Mouse (Mus musculus) limb, embryonic 11.5 days (tissue): ENCODE measurements around the gene Esyt2. TPM values are rescaled to one million over a fixed set of nuclear protein-coding genes. Genes with fewer than 3 reads are reported as not detected.

Source experiments
- microRNA-seq: library from miRNA; unstranded; fragments of <30 nt; microRNA quantifications from one replicate; pipeline ENCODE4, GENCODE M21; 2016
- polyA plus RNA-seq: library from polyadenylated mRNA; unstranded; fragments of >200 nt; fragmentation: Nextera tagmentation; extraction: Ambion mirVana; gene quantifications from 2 replicates; pipeline ENCODE4 v1.2.1, GENCODE M21; 2014

Esyt2 gene
- polyA plus RNA-seq, 1 experiment from 2014 or later, result 18.7 TPM

Small RNA genes lying within 50 kb of the gene (microRNA-seq; reads per million reads assigned to microRNA genes)
- gene Gm23190, result not detected

Other genes starting within 250 kb of the Esyt2 start
- gene Zfp386, start 233.5 kb upstream of the Esyt2 start, polyA plus RNA-seq, result 61.2 and 62.3 TPM in 2 replicates
- gene Vipr2, start 203.5 kb upstream of the Esyt2 start, polyA plus RNA-seq, result 2.1 and 2.6 TPM in 2 replicates
- gene Wdr60, start 18.2 kb upstream of the Esyt2 start, polyA plus RNA-seq, result 16.5 and 22.4 TPM in 2 replicates
- not detected in 2 replicates for gene Gm11027, start 5.8 kb upstream of the Esyt2 start, polyA plus RNA-seq
- 45.0 and 45.6 TPM in 2 replicates for gene Ncapg2, start 124.2 kb downstream of the Esyt2 start, polyA plus RNA-seq
- 0.11 TPM in 1 of 2 replicates, not detected in the other for gene Ptprn2, start 204.5 kb downstream of the Esyt2 start, polyA plus RNA-seq